Mouse (Mus musculus): ENCODE results near the gene Clrn2.
"Not testable (repeated sequence)": the region's sequence is repeated elsewhere in the genome, so short reads cannot be mapped to it uniquely, and the experiment has no call there.

Gene Clrn2

GRCm38 (mm10) chr5:45453451-45453850 is at the start of gene Clrn2:
Gene Clrn2, plus strand, starts transcription at chr5:45453751.
- DNase-seq (ENCODE audit: extremely low spot score, low read depth, low spot score): no peak

- DNase-seq (ENCODE audit: extremely low spot score, low read depth, low spot score): no peak
Measured at GRCm38 (mm10) chr5:45406129-45406528, 47.4 kb upstream of the Clrn2 start.

- DNase-seq (ENCODE audit: extremely low spot score, low read depth, low spot score): no peak
Measured at GRCm38 (mm10) chr5:45416478-45416877, 37.1 kb upstream of the Clrn2 start.

GRCm38 (mm10) chr5:45417859-45418443 is 35.6 kb upstream of the Clrn2 start:
- DNase-seq (ENCODE audit: extremely low spot score, low read depth, low spot score): no peak

GRCm38 (mm10) chr5:45419841-45420638 is 33.5 kb upstream of the Clrn2 start:
- no peak for DNase-seq (ENCODE audit: extremely low spot score, low read depth, low spot score)

GRCm38 (mm10) chr5:45421881-45422844 is 31.4 kb upstream of the Clrn2 start:
- DNase-seq (ENCODE audit: extremely low spot score, low read depth, low spot score): peak; percentile 26

GRCm38 (mm10) chr5:45424021-45424886 is 29.3 kb upstream of the Clrn2 start:
- DNase-seq (ENCODE audit: extremely low spot score, low read depth, low spot score): no peak

GRCm38 (mm10) chr5:45425771-45426170 is 27.8 kb upstream of the Clrn2 start:
- not testable (repeated sequence) for DNase-seq (ENCODE audit: extremely low spot score, low read depth, low spot score)

- no peak for DNase-seq (ENCODE audit: extremely low spot score, low read depth, low spot score)
Measured at GRCm38 (mm10) chr5:45426416-45427034, 27.0 kb upstream of the Clrn2 start.

- DNase-seq (ENCODE audit: extremely low spot score, low read depth, low spot score): no peak
Measured at GRCm38 (mm10) chr5:45427891-45428290, 25.7 kb upstream of the Clrn2 start.

- DNase-seq (ENCODE audit: extremely low spot score, low read depth, low spot score): no peak
Measured at GRCm38 (mm10) chr5:45435967-45436950, 17.3 kb upstream of the Clrn2 start.

GRCm38 (mm10) chr5:45437826-45438225 is 15.7 kb upstream of the Clrn2 start:
- DNase-seq (ENCODE audit: extremely low spot score, low read depth, low spot score): no peak

- DNase-seq (ENCODE audit: extremely low spot score, low read depth, low spot score): no peak
Measured at GRCm38 (mm10) chr5:45438301-45438700, 15.2 kb upstream of the Clrn2 start.

GRCm38 (mm10) chr5:45441124-45441523 is 12.4 kb upstream of the Clrn2 start:
- no peak for DNase-seq (ENCODE audit: extremely low spot score, low read depth, low spot score)

- no peak for DNase-seq (ENCODE audit: extremely low spot score, low read depth, low spot score)
Measured at GRCm38 (mm10) chr5:45441745-45442144, 11.8 kb upstream of the Clrn2 start.

GRCm38 (mm10) chr5:45444130-45444832 is 9.3 kb upstream of the Clrn2 start:
- DNase-seq (ENCODE audit: extremely low spot score, low read depth, low spot score): no peak

GRCm38 (mm10) chr5:45448676-45449075 is 4.9 kb upstream of the Clrn2 start:
- DNase-seq (ENCODE audit: extremely low spot score, low read depth, low spot score): no peak

- DNase-seq (ENCODE audit: extremely low spot score, low read depth, low spot score): no peak
Measured at GRCm38 (mm10) chr5:45449206-45449605, 4.3 kb upstream of the Clrn2 start.
